Mouse (Mus musculus): ENCODE data around the gene Phospho2.

GRCm38 (mm10) chr2:69790722-69791121 lies 1.3 kb downstream of the Phospho2 start:
- TF ChIP-seq CTCF (IDR thresholded peaks at IDR 0.05) (no peak), EP300 (IDR thresholded peaks at IDR 0.05) (no peak)
